Mouse (Mus musculus): ENCODE measurements around the gene Mmp14.

- TF ChIP-seq GATA1 (IDR thresholded peaks at IDR 0.05; ENCODE audit: borderline replicate concordance, low read length) (no peak), FLI1 (IDR thresholded peaks at IDR 0.05; ENCODE audit: low read length) (no peak)
Measured at GRCm38 (mm10) chr14:54494234-54494633, 62.8 kb downstream of the Mmp14 start.
